Mouse (Mus musculus) forebrain, embryonic 13.5 days (tissue): ENCODE results near the gene Castor1. TPM values are rescaled to one million over a fixed set of nuclear protein-coding genes. Genes with fewer than 3 reads are reported as not detected.

ENCODE experiments used
- ATAC-seq: fragments of 200-750 bp; cut with Nextera tagmentation; 2 replicates; pipeline ENCODE4 v1.8.0; 2017
- H3K27ac ChIP-seq: fragments of 300-500 bp; sonication (generic); 2 replicates; pipeline ENCODE4 v1.5.1; 2015; ENCODE audit warnings: inconsistent platforms, mild to moderate bottlenecking, moderate library complexity
- H3K27me3 ChIP-seq: fragments of 300-500 bp; sonication (generic); 2 replicates; pipeline ENCODE4 v1.6.1; 2015; ENCODE audit warnings: mild to moderate bottlenecking, inconsistent platforms
- H3K36me3 ChIP-seq: fragments of 300-500 bp; sonication (generic); 2 replicates; pipeline ENCODE4 v1.6.1; 2015; ENCODE audit warnings: mild to moderate bottlenecking, inconsistent platforms; ENCODE audit not compliant: poor library complexity, severe bottlenecking
- H3K4me1 ChIP-seq: fragments of 300-500 bp; sonication (generic); 2 replicates; pipeline ENCODE4 v1.6.1; 2015; ENCODE audit warnings: inconsistent platforms
- H3K4me2 ChIP-seq: fragments of 300-500 bp; sonication (generic); 2 replicates; pipeline ENCODE4 v1.6.1; 2015; ENCODE audit warnings: inconsistent platforms, mild to moderate bottlenecking, moderate library complexity
- H3K4me3 ChIP-seq: fragments of 300-500 bp; sonication (generic); 2 replicates; pipeline ENCODE4 v1.5.1; 2015; ENCODE audit warnings: mild to moderate bottlenecking, inconsistent platforms
- H3K9ac ChIP-seq: fragments of 300-500 bp; sonication (generic); 2 replicates; pipeline ENCODE4 v1.6.1; 2015; ENCODE audit warnings: mild to moderate bottlenecking, inconsistent platforms
- H3K9me3 ChIP-seq: fragments of 300-500 bp; sonication (generic); replicated peaks from 2 replicates; pipeline ENCODE4 v1.6.1; 2016; ENCODE audit warnings: inconsistent platforms
- WGBS: fragments of 180-500 bp; shearing (Covaris S2); methylation state at CpG from one replicate; pipeline ENCODE4 v1.1.7; 2015; 5-methylcytosine and 5-hydroxymethylcytosine counted together
- polyA plus RNA-seq: library from polyadenylated mRNA; unstranded; fragments of >200 nt; fragmentation: Nextera tagmentation; extraction: Ambion mirVana; gene quantifications from 2 replicates; pipeline ENCODE4 v1.2.1, GENCODE M21; 2015

The Castor1 gene
- polyA plus RNA-seq, 1 experiment from 2014 or later: 0.85 TPM

DNA sequence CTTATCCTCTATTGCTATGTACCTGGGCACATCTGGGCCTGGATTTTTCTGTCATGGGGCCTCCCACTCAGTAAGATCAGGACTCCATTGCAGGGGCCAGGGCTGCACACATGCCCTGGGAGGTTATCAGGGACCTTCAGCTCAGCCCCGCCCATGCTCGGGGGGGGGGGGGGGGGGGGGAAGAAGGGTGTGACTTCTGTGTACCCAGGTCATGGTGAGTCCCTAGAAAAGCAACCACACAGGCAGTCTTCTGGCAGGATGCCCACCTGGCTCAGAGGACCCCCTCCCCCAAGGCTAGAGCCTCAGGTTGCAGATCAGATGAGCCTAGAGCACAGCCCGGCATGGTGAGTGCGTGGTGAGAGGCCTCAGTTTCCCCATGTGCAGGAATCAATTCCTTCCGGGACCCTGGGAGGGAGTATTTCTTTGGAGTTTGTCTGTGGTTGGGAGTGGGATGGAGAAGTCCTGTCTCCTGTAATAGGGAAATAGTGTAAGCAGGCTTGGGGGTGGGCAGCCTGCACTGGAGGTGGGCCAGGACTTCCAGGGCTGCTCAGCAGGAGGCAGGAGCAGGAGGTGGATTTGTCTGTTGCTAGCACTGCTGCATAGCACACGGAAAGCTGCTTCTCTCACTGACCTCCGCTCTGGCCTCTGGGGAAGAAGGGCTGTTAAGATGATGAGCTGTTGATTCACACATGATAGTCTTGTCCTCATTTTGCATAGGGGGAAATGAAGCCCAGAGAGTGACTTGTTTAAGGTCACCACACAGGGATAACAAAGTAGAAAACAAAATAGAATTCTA, 5.6 kb downstream of the Castor1 start:
- no peaks in the 10 kb centered on the region for H3K36me3 ChIP-seq
- no peak for ATAC-seq
- 0 out of 2 replicates have a peak overlapping the region, but pooled peaks have one; percentile 26 for H3K9ac ChIP-seq
- H3K4me1 ChIP-seq: peaks cover 5% of the 10 kb centered on the region
- H3K27ac ChIP-seq: no peak overlapping the region
- no peak overlapping the region for H3K4me3 ChIP-seq
- WGBS: 28% methylated on average over 5 of the region's 7 CpGs
- H3K27me3 ChIP-seq: peaks cover 14% of the 10 kb centered on the region
- H3K4me2 ChIP-seq: no peak overlapping the region
- no peaks in the 10 kb centered on the region for H3K9me3 ChIP-seq

GRCm38 (mm10) chr11:4224223-4224622, 6.2 kb downstream of the Castor1 start:
- no peak for ATAC-seq
- WGBS: 54% methylated on average over 2 of the region's 2 CpGs
- H3K27me3 ChIP-seq: peaks cover 8% of the 10 kb centered on the region

GRCm38 (mm10) chr11:4226569-4227325, 8.7 kb downstream of the Castor1 start:
- Histone ChIP-seq H3K4me3 (no peak overlapping the region), H3K9me3 (no peaks in the 10 kb centered on the region), H3K9ac (no peak overlapping the region), H3K27ac (no peak overlapping the region), H3K27me3 (no peaks in the 10 kb centered on the region), H3K36me3 (no peaks in the 10 kb centered on the region), H3K4me1 (peaks cover 4% of the 10 kb centered on the region; the same call in 1 of the 2 replicates), H3K4me2 (no peak overlapping the region)
- no peak for ATAC-seq
- WGBS: 79% methylated on average over 5 of the region's 5 CpGs

More at GRCm38 (mm10) chr11:4224223-4224622, 6.2 kb downstream of the Castor1 start:
- Histone ChIP-seq H3K4me1 (peaks cover 4% of the 10 kb centered on the region; the same call in 1 of the 2 replicates), H3K9ac (no peak overlapping the region), H3K4me2 (no peak overlapping the region), H3K36me3 (no peaks in the 10 kb centered on the region), H3K4me3 (no peak overlapping the region), H3K27ac (no peak overlapping the region), H3K9me3 (no peaks in the 10 kb centered on the region)

DNA sequence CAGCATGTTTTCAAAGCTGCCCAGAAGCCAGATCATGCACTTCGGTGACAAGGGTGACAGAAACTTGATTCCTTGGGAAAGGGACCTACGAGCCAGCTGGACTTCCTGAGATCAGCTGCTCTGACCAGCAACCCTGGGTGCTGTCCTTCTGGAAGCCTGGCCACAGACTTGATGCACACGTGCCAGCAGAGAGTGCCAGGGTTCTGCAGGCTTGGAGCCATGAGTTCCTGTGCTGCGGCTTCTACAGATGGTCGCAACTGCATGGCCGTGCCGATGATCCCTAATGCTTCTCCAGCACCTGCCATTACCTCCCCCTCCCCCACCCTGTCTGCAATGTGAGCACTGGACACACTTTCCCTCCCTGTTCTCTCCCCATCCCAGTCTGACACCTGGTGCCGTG, 10.4 kb downstream of the Castor1 start:
- no peak overlapping the region for H3K27ac ChIP-seq
- H3K9me3 ChIP-seq: no peaks in the 10 kb centered on the region
- H3K4me1 ChIP-seq: peaks cover 4% of the 10 kb centered on the region; the same call in 1 of the 2 replicates
- H3K9ac ChIP-seq: no peak overlapping the region
- no peaks in the 10 kb centered on the region for H3K36me3 ChIP-seq
- 51% methylated on average over 8 of the region's 8 CpGs for WGBS
- no peaks in the 10 kb centered on the region for H3K27me3 ChIP-seq
- no peak for ATAC-seq
- no peak overlapping the region for H3K4me3 ChIP-seq
- no peak overlapping the region for H3K4me2 ChIP-seq

GRCm38 (mm10) chr11:4229841-4230240, 11.8 kb downstream of the Castor1 start:
- no peak for ATAC-seq
- Histone ChIP-seq H3K9me3 (no peaks in the 10 kb centered on the region), H3K27ac (no peak overlapping the region), H3K4me2 (no peak overlapping the region), H3K36me3 (no peaks in the 10 kb centered on the region), H3K4me3 (no peak overlapping the region), H3K4me1 (peaks cover 4% of the 10 kb centered on the region; the same call in 1 of the 2 replicates), H3K27me3 (no peaks in the 10 kb centered on the region), H3K9ac (no peak overlapping the region)
- WGBS: 64% methylated on average over 4 of the region's 4 CpGs

- WGBS: 88% methylated on average over 2 of the region's 2 CpGs
- no peaks in the 10 kb centered on the region for H3K9me3 ChIP-seq
- no peak overlapping the region for H3K27ac ChIP-seq
- ATAC-seq: no peak
- no peak overlapping the region for H3K4me2 ChIP-seq
- H3K36me3 ChIP-seq: no peaks in the 10 kb centered on the region
- H3K4me1 ChIP-seq: peaks cover 4% of the 10 kb centered on the region; the same call in 1 of the 2 replicates
- H3K27me3 ChIP-seq: no peaks in the 10 kb centered on the region
- H3K4me3 ChIP-seq: no peak overlapping the region
- no peak overlapping the region for H3K9ac ChIP-seq
Observed at GRCm38 (mm10) chr11:4231435-4231834, 13.4 kb downstream of the Castor1 start.

DNA sequence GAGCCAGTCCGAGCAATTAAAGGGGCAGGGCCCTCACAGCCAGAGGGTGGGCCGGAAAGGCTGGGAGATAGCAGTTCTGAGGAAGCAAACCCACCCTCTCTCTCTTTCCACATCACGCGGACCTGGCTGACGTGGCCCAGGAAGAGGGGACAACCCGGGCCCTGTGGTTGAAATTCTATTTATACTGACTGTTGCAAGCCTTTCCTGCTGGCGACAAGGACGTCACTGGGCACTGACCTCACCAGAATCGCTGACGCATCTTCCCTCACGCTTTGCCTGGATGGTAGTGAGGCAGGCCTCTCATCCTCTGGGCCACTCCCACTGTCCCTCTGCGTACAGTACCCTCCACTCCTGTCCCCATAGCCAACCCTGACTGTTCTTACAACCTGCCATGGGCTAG, 14.6 kb downstream of the Castor1 start:
- no peak overlapping the region for H3K4me3 ChIP-seq
- no peak overlapping the region for H3K27ac ChIP-seq
- peaks cover 4% of the 10 kb centered on the region; the same call in 1 of the 2 replicates for H3K4me1 ChIP-seq
- no peaks in the 10 kb centered on the region for H3K36me3 ChIP-seq
- no peaks in the 10 kb centered on the region for H3K27me3 ChIP-seq
- no peak overlapping the region for H3K4me2 ChIP-seq
- H3K9me3 ChIP-seq: no peaks in the 10 kb centered on the region
- no peak for ATAC-seq
- 71% methylated on average over 12 of the region's 12 CpGs for WGBS
- no peak overlapping the region for H3K9ac ChIP-seq

- no peaks in the 10 kb centered on the region for H3K27me3 ChIP-seq
- no peak overlapping the region for H3K9ac ChIP-seq
- no peak overlapping the region for H3K27ac ChIP-seq
- H3K4me3 ChIP-seq: no peak overlapping the region
- no peaks in the 10 kb centered on the region for H3K36me3 ChIP-seq
- H3K4me1 ChIP-seq: no peaks in the 10 kb centered on the region
- ATAC-seq: no peak
- no peaks in the 10 kb centered on the region for H3K9me3 ChIP-seq
- 88% methylated on average over 6 of the region's 6 CpGs for WGBS
- H3K4me2 ChIP-seq: no peak overlapping the region
Observed at GRCm38 (mm10) chr11:4235052-4235655, 17.1 kb downstream of the Castor1 start.

GRCm38 (mm10) chr11:4235665-4236545, 17.9 kb downstream of the Castor1 start, which contains the start of gene Osm:
Osm (plus strand) TSS chr11:4236420.
- H3K36me3 ChIP-seq: no peaks in the 10 kb centered on the region
- H3K4me2 ChIP-seq: no peak within 1 kb of the TSS
- H3K9ac ChIP-seq: no peak within 1 kb of the TSS
- H3K4me1 ChIP-seq: no peaks in the 10 kb centered on the region
- H3K4me3 ChIP-seq: no peak within 1 kb of the TSS
- H3K27me3 ChIP-seq: no peaks in the 10 kb centered on the region
- no peak for ATAC-seq
- H3K9me3 ChIP-seq: no peaks in the 10 kb centered on the region
- WGBS: 69% methylated on average over 16 of the region's 16 CpGs
- no peak within 1 kb of the TSS for H3K27ac ChIP-seq

- Histone ChIP-seq H3K4me1 (no peaks in the 10 kb centered on the region), H3K9me3 (no peaks in the 10 kb centered on the region), H3K27me3 (no peaks in the 10 kb centered on the region), H3K9ac (no peak overlapping the region), H3K4me2 (no peak overlapping the region), H3K36me3 (no peaks in the 10 kb centered on the region), H3K4me3 (no peak overlapping the region), H3K27ac (no peak overlapping the region)
- ATAC-seq: no peak
- WGBS: 93% methylated on average over 21 of the region's 21 CpGs
Observed at GRCm38 (mm10) chr11:4236546-4237067, 18.6 kb downstream of the Castor1 start.

- 86% methylated on average over 17 of the region's 18 CpGs for WGBS
- H3K4me3 ChIP-seq: no peak overlapping the region
- no peak overlapping the region for H3K27ac ChIP-seq
- ATAC-seq: no peak
- H3K9ac ChIP-seq: no peak overlapping the region
- no peaks in the 10 kb centered on the region for H3K9me3 ChIP-seq
- H3K4me1 ChIP-seq: no peaks in the 10 kb centered on the region
- no peaks in the 10 kb centered on the region for H3K27me3 ChIP-seq
- no peaks in the 10 kb centered on the region for H3K36me3 ChIP-seq
- no peak overlapping the region for H3K4me2 ChIP-seq
Observed at GRCm38 (mm10) chr11:4237389-4237912, 19.4 kb downstream of the Castor1 start.
